Mouse (Mus musculus) neural tube, embryonic 14.5 days (tissue): ENCODE results near the gene Eno1. TPM values are rescaled to one million over a fixed set of nuclear protein-coding genes. Genes with fewer than 3 reads are reported as not detected.

Experiments used
- ATAC-seq: fragments of 200-750 bp; cut with Nextera tagmentation; 2 replicates; pipeline ENCODE4 v1.8.0; 2017; ENCODE audit warnings: low read depth, mild to moderate bottlenecking, moderate TSS enrichment, moderate library complexity
- H3K27ac ChIP-seq: fragments of 300-500 bp; sonication (generic); 2 replicates; pipeline ENCODE4 v1.5.1; 2014; ENCODE audit warnings: low read depth, mild to moderate bottlenecking, control low read depth, low read length, moderate library complexity, mixed read lengths
- H3K27me3 ChIP-seq: fragments of 300-500 bp; sonication (generic); 2 replicates; pipeline ENCODE4 v1.6.1; 2014; ENCODE audit warnings: low read length; ENCODE audit not compliant: control insufficient read depth, insufficient read depth
- H3K36me3 ChIP-seq: fragments of 300-500 bp; sonication (generic); 2 replicates; pipeline ENCODE4 v1.6.1; 2014; ENCODE audit warnings: low read length, mixed read lengths; ENCODE audit not compliant: control insufficient read depth, insufficient read depth
- H3K4me1 ChIP-seq: fragments of 300-500 bp; sonication (generic); 2 replicates; pipeline ENCODE4 v1.6.1; 2014; ENCODE audit warnings: low read length; ENCODE audit not compliant: control insufficient read depth, insufficient read depth
- H3K4me2 ChIP-seq: fragments of 300-500 bp; sonication (generic); 2 replicates; pipeline ENCODE4 v1.6.1; 2014; ENCODE audit warnings: mild to moderate bottlenecking, low read depth, low read length, control low read depth
- H3K4me3 ChIP-seq: fragments of 300-500 bp; sonication (generic); 2 replicates; pipeline ENCODE4 v1.5.1; 2014; ENCODE audit warnings: low read depth, low read length, control low read depth, mixed read lengths
- H3K9ac ChIP-seq: fragments of 300-500 bp; sonication (generic); replicated peaks from 2 replicates; pipeline ENCODE4 v1.6.1; 2014; ENCODE audit warnings: low read depth, mild to moderate bottlenecking, control low read depth, low read length, mixed read lengths
- H3K9me3 ChIP-seq: fragments of 300-500 bp; sonication (generic); 2 replicates; pipeline ENCODE4 v1.6.1; 2016; ENCODE audit warnings: low read length; ENCODE audit not compliant: control insufficient read depth
- WGBS: fragments of 180-500 bp; shearing (Covaris S2); extraction: QIAGEN DNeasy Blood & Tissue Kit; methylation state at CpG from one replicate; pipeline ENCODE4 v1.1.7; 2014; 5-methylcytosine and 5-hydroxymethylcytosine counted together
- polyA plus RNA-seq: library from polyadenylated mRNA; unstranded; fragments of >200 nt; fragmentation: Nextera tagmentation; extraction: Ambion mirVana; gene quantifications from 2 replicates; pipeline ENCODE4 v1.2.1, GENCODE M21; 2014

Eno1 gene
- polyA plus RNA-seq, 1 experiment from 2014 or later: 974 TPM

- H3K36me3 ChIP-seq: no peaks in the 10 kb centered on the region
- H3K4me3 ChIP-seq: no peak overlapping the region
- peaks cover 22% of the 10 kb centered on the region for H3K4me1 ChIP-seq
- H3K27me3 ChIP-seq: no peaks in the 10 kb centered on the region
- no peak overlapping the region for H3K9ac ChIP-seq
- no peaks in the 10 kb centered on the region for H3K9me3 ChIP-seq
- WGBS: 12% methylated on average over 8 of the region's 8 CpGs
- H3K27ac ChIP-seq: peak overlapping the region; percentile 45; the same call in 1 of the 2 replicates
- H3K4me2 ChIP-seq: no peak overlapping the region
- no peak for ATAC-seq
Observed at GRCm38 (mm10) chr4:150234599-150235327, 1.8 kb upstream of the Eno1 start.

DNA sequence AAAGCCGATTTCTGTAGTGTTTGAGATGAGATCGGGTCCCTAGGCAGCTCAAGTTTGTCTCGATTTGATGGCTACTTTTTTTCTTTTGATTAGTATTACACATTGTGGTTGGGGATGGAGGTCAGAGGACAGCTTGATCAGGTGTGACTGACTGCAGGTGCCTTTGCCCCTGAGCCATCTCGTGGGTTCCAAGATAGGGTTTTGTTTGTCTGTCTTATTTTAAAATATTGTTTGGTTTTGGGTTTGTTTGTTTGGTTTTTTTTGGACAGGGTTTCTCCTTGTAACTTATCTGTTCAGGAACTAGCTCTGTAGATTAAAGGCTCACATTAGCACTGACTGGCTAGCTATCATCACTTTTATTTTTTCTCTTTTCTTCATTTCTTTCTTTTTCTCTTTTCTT lies 936 bp upstream of the Eno1 start:
- no peak for ATAC-seq
- WGBS: 52% methylated on average over 4 of the region's 4 CpGs
- Histone ChIP-seq H3K9me3 (no peaks in the 10 kb centered on the region), H3K4me3 (no peak overlapping the region), H3K27ac (no peak overlapping the region), H3K4me1 (peaks cover 26% of the 10 kb centered on the region), H3K36me3 (no peaks in the 10 kb centered on the region), H3K27me3 (no peaks in the 10 kb centered on the region), H3K4me2 (no peak overlapping the region), H3K9ac (no peak overlapping the region)

DNA sequence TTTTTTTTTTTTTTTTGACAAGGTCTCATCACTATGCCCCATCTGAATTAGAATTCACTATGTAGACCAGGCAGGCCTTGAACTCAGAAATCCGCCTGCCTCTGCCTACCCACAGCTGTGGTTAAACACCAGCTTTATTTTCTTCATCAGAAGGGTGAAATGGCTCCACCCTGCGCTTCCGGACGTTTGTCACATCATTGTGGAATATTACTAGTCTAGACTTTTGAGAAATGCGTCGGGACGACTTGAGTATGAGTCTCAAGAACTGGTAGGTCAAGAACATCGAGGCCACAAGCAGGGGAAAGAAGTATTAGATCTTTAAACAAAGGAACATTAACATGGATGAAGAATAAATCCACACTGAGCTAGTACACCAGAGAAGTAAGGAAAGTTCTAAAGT lies 490 bp upstream of the Eno1 start:
- WGBS: 78% methylated on average over 8 of the region's 8 CpGs
- Histone ChIP-seq H3K4me1 (peaks cover 25% of the 10 kb centered on the region), H3K36me3 (peaks cover 1% of the 10 kb centered on the region; the same call in 1 of the 2 replicates), H3K27ac (peak overlapping the region; percentile 100), H3K9ac (peak overlapping the region; percentile 85; the same call in 1 of the 2 replicates), H3K9me3 (no peaks in the 10 kb centered on the region), H3K4me3 (peak overlapping the region; percentile 69), H3K27me3 (no peaks in the 10 kb centered on the region), H3K4me2 (peak overlapping the region; percentile 52)
- no peak for ATAC-seq

DNA sequence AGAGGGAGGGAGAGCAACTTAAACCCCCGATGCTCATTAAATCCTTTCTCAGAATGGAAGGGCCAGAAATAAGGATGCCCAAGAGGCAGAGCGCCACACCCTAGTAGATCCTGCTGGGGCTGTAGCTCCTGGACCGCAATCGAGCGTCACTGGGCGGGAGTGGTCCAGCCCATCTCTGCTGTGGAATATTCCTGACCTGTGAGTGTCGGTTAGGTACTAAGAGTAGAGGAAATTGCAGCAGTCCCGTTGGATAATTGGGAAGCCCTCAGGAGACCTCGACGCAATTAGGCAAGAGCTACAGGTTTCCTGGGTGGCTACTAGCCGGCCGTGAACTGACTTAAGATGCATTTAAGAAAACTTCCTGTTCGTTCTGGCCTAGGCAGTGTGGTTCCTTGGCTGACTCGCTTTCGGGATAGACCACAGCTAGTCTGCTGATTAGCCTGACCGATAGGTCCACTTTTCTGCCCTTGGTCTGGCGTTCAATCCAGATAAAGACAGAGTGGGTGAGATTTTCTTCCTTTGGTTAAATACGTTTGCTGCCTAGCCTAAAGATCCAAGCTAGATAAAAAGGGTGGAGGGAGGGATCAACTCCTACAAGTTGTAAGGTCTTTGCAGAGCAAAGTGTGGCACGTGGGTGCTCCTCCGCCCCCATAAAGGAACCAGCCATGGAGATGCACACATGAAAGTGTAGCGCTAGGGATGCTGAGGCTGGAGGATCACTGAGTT lies 1.3 kb downstream of the Eno1 start:
- Histone ChIP-seq H3K9me3 (no peaks in the 10 kb centered on the region), H3K9ac (peak overlapping the region; percentile 85), H3K4me3 (peak overlapping the region; percentile 69), H3K27ac (peak overlapping the region; percentile 100), H3K4me1 (peaks cover 30% of the 10 kb centered on the region), H3K4me2 (peak overlapping the region; percentile 88), H3K36me3 (peaks cover 15% of the 10 kb centered on the region), H3K27me3 (no peaks in the 10 kb centered on the region)
- no peak for ATAC-seq
- WGBS: under 1% methylated on average over 21 of the region's 21 CpGs

DNA sequence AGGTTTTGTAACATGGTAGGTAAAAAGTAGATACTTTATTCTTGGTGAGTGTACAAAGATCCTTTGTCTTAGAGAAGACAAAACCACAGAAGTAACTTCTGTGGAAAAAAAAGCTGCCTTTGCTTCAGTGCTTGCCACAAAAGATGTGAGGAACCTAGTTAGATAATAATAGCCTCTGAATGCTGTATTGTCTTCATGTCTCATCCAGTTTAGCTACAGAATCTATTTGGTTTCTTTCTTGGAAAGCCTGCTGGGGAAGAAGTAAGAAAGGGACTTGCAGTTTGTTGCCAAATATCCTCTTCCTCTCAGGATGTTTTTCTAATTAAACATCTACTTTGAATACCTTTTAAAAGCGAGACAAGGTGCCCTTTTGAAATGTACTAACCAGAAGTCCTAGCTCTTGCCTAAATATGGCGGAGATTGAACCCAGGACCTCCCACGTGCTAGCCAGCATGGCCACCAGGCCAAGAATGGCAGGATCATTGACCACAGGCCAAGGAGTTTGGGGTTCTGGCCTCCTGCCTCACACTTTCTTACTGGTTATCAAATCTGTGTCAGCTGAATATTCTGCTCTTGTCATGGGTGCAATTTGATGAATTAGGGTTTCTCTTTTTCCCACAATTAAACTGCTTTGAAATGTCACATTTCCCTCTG lies 2.0 kb downstream of the Eno1 start:
- Histone ChIP-seq H3K36me3 (peaks cover 15% of the 10 kb centered on the region), H3K9me3 (no peaks in the 10 kb centered on the region), H3K27ac (no peak overlapping the region), H3K4me3 (peak overlapping the region; percentile 69), H3K4me1 (peaks cover 30% of the 10 kb centered on the region), H3K4me2 (peak overlapping the region; percentile 88), H3K9ac (peak overlapping the region; percentile 85), H3K27me3 (no peaks in the 10 kb centered on the region)
- no peak for ATAC-seq
- 3% methylated on average over 3 of the region's 3 CpGs for WGBS

GRCm38 (mm10) chr4:150239087-150239480 lies 2.6 kb downstream of the Eno1 start:
- H3K4me3 ChIP-seq: peak overlapping the region; percentile 69
- H3K36me3 ChIP-seq: peaks cover 20% of the 10 kb centered on the region
- H3K9ac ChIP-seq: no peak overlapping the region
- H3K4me2 ChIP-seq: peak overlapping the region; percentile 88
- peaks cover 30% of the 10 kb centered on the region for H3K4me1 ChIP-seq
- no peak overlapping the region for H3K27ac ChIP-seq
- ATAC-seq: no peak
- no peaks in the 10 kb centered on the region for H3K27me3 ChIP-seq
- 20% methylated on average over 5 of the region's 5 CpGs for WGBS
- H3K9me3 ChIP-seq: no peaks in the 10 kb centered on the region

- no peak overlapping the region for H3K27ac ChIP-seq
Observed at GRCm38 (mm10) chr4:150239503-150239902, 3.0 kb downstream of the Eno1 start.

DNA sequence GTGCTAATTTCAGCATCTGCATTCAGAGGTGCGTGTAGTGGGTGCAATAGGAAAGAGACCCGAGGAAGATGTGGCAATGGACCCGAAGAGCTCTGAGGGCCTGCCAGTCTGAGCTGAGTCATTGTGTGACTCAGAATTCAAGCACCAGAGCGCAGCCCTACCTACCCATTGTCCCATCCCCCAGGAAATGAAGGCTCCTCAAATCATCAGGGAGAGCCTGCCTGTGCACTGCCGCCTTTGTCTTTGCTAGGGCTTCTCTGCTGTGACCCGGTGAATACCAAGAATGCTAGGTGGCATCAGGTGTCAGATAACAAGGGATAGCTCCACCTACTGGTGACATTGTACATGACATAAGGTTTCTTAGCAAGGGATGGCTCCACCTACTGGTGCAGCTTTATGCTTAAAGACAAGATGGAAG lies 3.4 kb downstream of the Eno1 start:
- ATAC-seq: no peak
- H3K4me2 ChIP-seq: peak overlapping the region; percentile 88; the same call in 1 of the 2 replicates
- no peaks in the 10 kb centered on the region for H3K27me3 ChIP-seq
- H3K4me1 ChIP-seq: peaks cover 30% of the 10 kb centered on the region
- no peak overlapping the region for H3K4me3 ChIP-seq
- no peak overlapping the region for H3K9ac ChIP-seq
- 3% methylated on average over 6 of the region's 6 CpGs for WGBS
- H3K27ac ChIP-seq: no peak overlapping the region
- no peaks in the 10 kb centered on the region for H3K9me3 ChIP-seq
- H3K36me3 ChIP-seq: peaks cover 26% of the 10 kb centered on the region

More at GRCm38 (mm10) chr4:150239503-150239902, 3.0 kb downstream of the Eno1 start:
- Histone ChIP-seq H3K9me3 (no peaks in the 10 kb centered on the region), H3K9ac (no peak overlapping the region), H3K4me3 (peak overlapping the region; percentile 69; the same call in 1 of the 2 replicates), H3K27me3 (no peaks in the 10 kb centered on the region), H3K4me1 (peaks cover 30% of the 10 kb centered on the region), H3K4me2 (peak overlapping the region; percentile 88), H3K36me3 (peaks cover 22% of the 10 kb centered on the region)
- ATAC-seq: no peak
- 29% methylated on average over 6 of the region's 6 CpGs for WGBS
